Mouse (Mus musculus) liver, postnatal 0 days (tissue): Measurements from ENCODE around the gene Vsnl1. TPM values are rescaled to one million over a fixed set of nuclear protein-coding genes. Genes with fewer than 3 reads are reported as not detected.

Experiments used
- ATAC-seq: fragments of 200-750 bp; cut with Nextera tagmentation; 2 replicates; pipeline ENCODE4 v1.8.0; 2017; ENCODE audit warnings: mild to moderate bottlenecking, moderate library complexity
- DNase-seq: peaks from one replicate; pipeline ENCODE4 v3.0.0-alpha.2; 2016
- H3K27ac ChIP-seq: fragments of 300-500 bp; sonication (generic); 2 replicates; pipeline ENCODE4 v1.5.1; 2014; ENCODE audit warnings: antibody characterized with exemption, moderate library complexity, mild to moderate bottlenecking, low read depth
- H3K27me3 ChIP-seq: fragments of 300-500 bp; sonication (generic); 2 replicates; pipeline ENCODE4 v1.6.1; 2014; ENCODE audit warnings: low read length, control low read depth, mixed read lengths; ENCODE audit not compliant: insufficient read depth
- H3K36me3 ChIP-seq: fragments of 300-500 bp; sonication (generic); replicated peaks from 2 replicates; pipeline ENCODE4 v1.6.1; 2014; ENCODE audit warnings: mild to moderate bottlenecking, control low read depth, low read length, moderate library complexity, mixed read lengths; ENCODE audit not compliant: insufficient read depth
- H3K4me1 ChIP-seq: fragments of 300-500 bp; sonication (generic); 2 replicates; pipeline ENCODE4 v1.6.1; 2014; ENCODE audit warnings: antibody characterized with exemption, mild to moderate bottlenecking, control low read depth; ENCODE audit not compliant: insufficient read depth
- H3K4me2 ChIP-seq: fragments of 300-500 bp; sonication (generic); 2 replicates; pipeline ENCODE4 v1.6.1; 2014; ENCODE audit warnings: low read depth, mild to moderate bottlenecking, low read length, moderate library complexity, mixed read lengths
- H3K4me3 ChIP-seq: fragments of 300-500 bp; sonication (generic); 2 replicates; pipeline ENCODE4 v1.5.1; 2014; ENCODE audit warnings: low read depth, low read length
- H3K9ac ChIP-seq: fragments of 300-500 bp; sonication (generic); replicated peaks from 2 replicates; pipeline ENCODE4 v1.6.1; 2014; ENCODE audit warnings: mild to moderate bottlenecking, moderate library complexity
- H3K9me3 ChIP-seq: fragments of 300-500 bp; sonication (generic); 2 replicates; pipeline ENCODE4 v1.6.1; 2016; ENCODE audit warnings: mild to moderate bottlenecking, control low read depth, low read length, mixed read lengths
- CTCF ChIP-seq: sonication (generic); IDR thresholded peaks from 2 replicates; pipeline ENCODE4 v1.5.1; 2016; ENCODE audit warnings: antibody characterized with exemption, low read depth
- EP300 ChIP-seq: IDR thresholded peaks from 2 replicates; pipeline ENCODE4 v1.6.1; 2016; ENCODE audit warnings: antibody characterized with exemption, low read depth, mild to moderate bottlenecking
- WGBS: fragments of 180-500 bp; shearing (Covaris S2); extraction: QIAGEN DNeasy Blood & Tissue Kit; methylation state at CpG from one replicate; pipeline ENCODE4 v1.1.7; 2014; ENCODE audit not compliant: insufficient replicate concordance; 5-methylcytosine and 5-hydroxymethylcytosine counted together
- polyA plus RNA-seq: library from polyadenylated mRNA; unstranded; fragments of >200 nt; fragmentation: Nextera tagmentation; extraction: Ambion mirVana; gene quantifications from 2 replicates; pipeline ENCODE4 v1.2.1, GENCODE M21; 2015

Vsnl1 gene
- polyA plus RNA-seq, 1 experiment from 2014 or later, result not detected

DNA sequence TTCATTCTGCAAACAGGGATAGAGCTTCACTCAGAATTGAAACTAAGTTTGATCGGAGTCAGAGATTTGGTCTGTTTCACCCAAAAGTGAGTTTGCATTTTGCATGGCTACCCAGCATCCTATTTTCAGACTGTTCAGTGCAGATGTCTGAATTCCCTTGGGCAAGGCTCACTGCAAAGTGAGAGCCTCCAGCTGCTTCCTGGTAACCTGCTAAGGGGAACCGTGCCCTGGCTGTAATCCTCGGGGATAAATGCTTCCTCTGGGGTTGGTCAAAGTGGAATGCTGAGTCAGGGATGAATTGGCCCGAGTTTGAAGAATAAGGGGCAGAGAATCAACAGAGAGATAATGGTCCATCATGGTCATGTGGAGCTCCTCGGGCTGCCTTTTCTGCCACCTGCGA lies 71.5 kb downstream of the Vsnl1 start:
- no peaks in the 10 kb centered on the region for H3K36me3 ChIP-seq
- H3K27me3 ChIP-seq, result no peaks in the 10 kb centered on the region
- TF ChIP-seq EP300, result no peak
- TF ChIP-seq CTCF, result no peak
- no peak overlapping the region for H3K4me2 ChIP-seq
- no peak overlapping the region for H3K9ac ChIP-seq
- H3K9me3 ChIP-seq, result no peaks in the 10 kb centered on the region
- no peak overlapping the region for H3K27ac ChIP-seq
- no peak for DNase-seq
- no peaks in the 10 kb centered on the region for H3K4me1 ChIP-seq
- ATAC-seq, result no peak
- H3K4me3 ChIP-seq, result no peak overlapping the region
- 48% methylated on average over 6 of the region's 6 CpGs for WGBS

- no peaks in the 10 kb centered on the region for H3K9me3 ChIP-seq
- H3K9ac ChIP-seq, result no peak overlapping the region
- no peak for ATAC-seq
- H3K4me3 ChIP-seq, result no peak overlapping the region
- DNase-seq, result no peak
- H3K27ac ChIP-seq, result no peak overlapping the region
- no peaks in the 10 kb centered on the region for H3K4me1 ChIP-seq
- H3K27me3 ChIP-seq, result no peaks in the 10 kb centered on the region
- TF ChIP-seq EP300, result no peak
- TF ChIP-seq CTCF, result no peak
- H3K36me3 ChIP-seq, result no peaks in the 10 kb centered on the region
- no peak overlapping the region for H3K4me2 ChIP-seq
- 82% methylated on average over 6 of the region's 6 CpGs for WGBS
Measured at GRCm38 (mm10) chr12:11362435-11362834, 74.0 kb downstream of the Vsnl1 start.

GRCm38 (mm10) chr12:11350895-11351294 lies 85.5 kb downstream of the Vsnl1 start:
- TF ChIP-seq EP300 (no peak), CTCF (peak; percentile 71)
- DNase-seq, result peak; percentile 64
- 35% methylated on average over 5 of the region's 5 CpGs for WGBS
- no peak overlapping the region for H3K27ac ChIP-seq
- no peak overlapping the region for H3K4me2 ChIP-seq
- no peak overlapping the region for H3K4me3 ChIP-seq
- H3K4me1 ChIP-seq, result no peaks in the 10 kb centered on the region
- H3K9ac ChIP-seq, result no peak overlapping the region
- no peaks in the 10 kb centered on the region for H3K36me3 ChIP-seq
- H3K9me3 ChIP-seq, result no peaks in the 10 kb centered on the region
- H3K27me3 ChIP-seq, result no peaks in the 10 kb centered on the region
- ATAC-seq, result no peak

DNA sequence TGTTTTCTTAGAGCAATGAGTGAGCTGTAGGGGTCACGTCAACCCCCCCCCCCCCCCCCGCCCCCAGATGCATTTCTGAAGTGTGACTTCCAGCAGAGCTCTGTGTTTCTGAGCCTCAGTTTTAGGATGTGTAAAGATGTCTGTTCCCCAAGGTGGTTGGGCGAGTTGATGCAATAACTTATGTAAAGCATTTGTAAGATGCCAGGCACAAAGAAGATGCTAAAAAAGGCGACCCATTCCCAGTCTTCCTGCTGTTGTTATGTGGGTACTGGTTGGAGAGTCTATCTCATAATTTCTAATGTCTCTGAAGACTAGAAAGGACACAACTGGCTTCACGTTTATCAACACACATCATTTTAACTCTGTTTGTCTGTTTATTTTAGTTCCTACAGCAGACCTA lies 86.5 kb downstream of the Vsnl1 start:
- no peaks in the 10 kb centered on the region for H3K4me1 ChIP-seq
- ATAC-seq (no peak), DNase-seq (no peak)
- H3K4me3 ChIP-seq, result no peak overlapping the region
- H3K9ac ChIP-seq, result no peak overlapping the region
- H3K27me3 ChIP-seq, result no peaks in the 10 kb centered on the region
- H3K4me2 ChIP-seq, result no peak overlapping the region
- 48% methylated on average over 5 of the region's 5 CpGs for WGBS
- no peak for TF ChIP-seq EP300
- no peak for TF ChIP-seq CTCF
- H3K27ac ChIP-seq, result no peak overlapping the region
- no peaks in the 10 kb centered on the region for H3K36me3 ChIP-seq
- H3K9me3 ChIP-seq, result no peaks in the 10 kb centered on the region

GRCm38 (mm10) chr12:11348423-11348822 lies 88.0 kb downstream of the Vsnl1 start:
- 25% methylated on average over 1 of the region's 1 CpGs for WGBS
- no peak for TF ChIP-seq EP300
- TF ChIP-seq CTCF, result no peak
- ATAC-seq, result no peak

DNA sequence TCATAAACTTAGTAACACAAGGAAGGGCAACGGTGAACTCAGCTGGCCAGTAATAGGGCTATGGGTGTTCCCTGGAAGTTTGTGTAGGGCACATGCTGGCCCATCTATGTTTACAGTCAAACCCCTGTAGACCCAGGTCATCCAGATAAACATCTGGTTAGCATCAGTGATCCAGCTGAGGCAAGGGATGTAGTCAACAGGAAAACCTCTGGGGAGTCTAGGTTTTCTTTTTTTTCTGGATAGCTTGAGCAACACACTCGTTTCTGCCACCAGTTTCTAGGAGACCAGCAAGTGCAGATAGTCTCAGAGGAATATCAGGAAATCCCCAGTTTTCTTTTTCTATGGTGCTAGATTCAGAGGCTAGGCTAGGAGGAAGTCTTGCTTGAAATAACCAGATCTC lies 90.5 kb downstream of the Vsnl1 start:
- Histone ChIP-seq H3K4me2 (no peak overlapping the region), H3K9ac (no peak overlapping the region), H3K36me3 (no peaks in the 10 kb centered on the region), H3K4me1 (no peaks in the 10 kb centered on the region), H3K9me3 (no peaks in the 10 kb centered on the region), H3K4me3 (no peak overlapping the region), H3K27me3 (no peaks in the 10 kb centered on the region), H3K27ac (no peak overlapping the region)
- TF ChIP-seq CTCF (no peak), EP300 (no peak)
- 48% methylated on average over 2 of the region's 2 CpGs for WGBS
- DNase-seq (no peak), ATAC-seq (no peak)

More at GRCm38 (mm10) chr12:11348423-11348822, 88.0 kb downstream of the Vsnl1 start:
- Histone ChIP-seq H3K27ac (no peak overlapping the region), H3K27me3 (no peaks in the 10 kb centered on the region), H3K4me2 (no peak overlapping the region), H3K36me3 (no peaks in the 10 kb centered on the region), H3K4me3 (no peak overlapping the region), H3K9ac (no peak overlapping the region), H3K4me1 (no peaks in the 10 kb centered on the region), H3K9me3 (no peaks in the 10 kb centered on the region)
- DNase-seq, result no peak
